Mouse (Mus musculus) CH12.LX (cell line): ENCODE measurements around the gene Hist1h2bg. TPM values are rescaled to one million over a fixed set of nuclear protein-coding genes. Genes with fewer than 3 reads are reported as not detected.
A peak's percentile ranks its signal among the peaks of the same experiment; 100 is the strongest.

Source experiments
- DNase-seq: peaks from one replicate; pipeline ENCODE4 v3.0.0-alpha.2; 2013; ENCODE audit errors: extremely low read depth
- H3K27ac ChIP-seq: 2 replicates; pipeline ENCODE4 v1.5.1; 2012; ENCODE audit warnings: low read depth, mild to moderate bottlenecking, control low read depth, moderate library complexity; ENCODE audit not compliant: insufficient read depth
- H3K27me3 ChIP-seq: replicated peaks from 2 replicates; pipeline ENCODE3; 2012; ENCODE audit warnings: inconsistent platforms
- H3K36me3 ChIP-seq, 2 experiments: replicated peaks in 1 of 2; 2 replicates each; pipeline versions ENCODE3 to v1.6.1; 2012; ENCODE audit warnings: inconsistent platforms in 1 of 2, low read length in 1 of 2, mild to moderate bottlenecking in 1 of 2, mixed read lengths in 1 of 2, moderate library complexity in 1 of 2; ENCODE audit not compliant: control insufficient read depth in 1 of 2, insufficient read depth in 1 of 2
- H3K4me1 ChIP-seq, 2 experiments: 2 replicates each; pipeline ENCODE4 v1.6.1; 2012; ENCODE audit warnings: inconsistent platforms in 1 of 2, moderate library complexity in 1 of 2; ENCODE audit not compliant: insufficient read depth in 2 of 2, control insufficient read depth in 1 of 2
- H3K4me2 ChIP-seq: 2 replicates; pipeline ENCODE4 v1.6.1; 2012; ENCODE audit warnings: low read depth, mild to moderate bottlenecking, control low read depth; ENCODE audit not compliant: poor library complexity, insufficient read depth, severe bottlenecking
- H3K4me3 ChIP-seq, 3 experiments: fragments of 150-350 bp in 1 of 3; sonication (generic) in 1 of 3; replicated peaks in 1 of 3; 2 replicates each; pipeline versions ENCODE3 to v1.5.1; 2011 to 2012; ENCODE audit warnings: low read depth in 2 of 3, low read length in 2 of 3, mild to moderate bottlenecking in 2 of 3, moderate library complexity in 2 of 3, control low read depth in 1 of 3, improper control_type of control experiment in 1 of 3, inconsistent platforms in 1 of 3, mixed read lengths in 1 of 3; ENCODE audit not compliant: poor library complexity in 1 of 3
- H3K79me2 ChIP-seq: replicated peaks from 2 replicates; pipeline ENCODE4 v1.6.1; 2012; ENCODE audit warnings: mild to moderate bottlenecking, moderate library complexity; ENCODE audit not compliant: control insufficient read depth, poor library complexity, insufficient read depth, severe bottlenecking; ENCODE audit errors: extremely low read depth
- H3K9ac ChIP-seq: 2 replicates; pipeline ENCODE4 v1.6.1; 2012; ENCODE audit warnings: low read depth, mild to moderate bottlenecking, control low read depth, moderate library complexity; ENCODE audit not compliant: insufficient read depth
- H3K9me3 ChIP-seq: replicated peaks from 2 replicates; pipeline ENCODE3; 2012; ENCODE audit warnings: low read length, inconsistent platforms, mixed read lengths
- BHLHE40 ChIP-seq: IDR thresholded peaks from 2 replicates; pipeline ENCODE4 v1.6.1; 2011; ENCODE audit warnings: mild to moderate bottlenecking, low read depth, low read length, improper control_type of control experiment
- CHD2 ChIP-seq: IDR thresholded peaks from 2 replicates; pipeline ENCODE4 v1.6.1; 2011; ENCODE audit warnings: low read length, improper control_type of control experiment
- E2F4 ChIP-seq: IDR thresholded peaks from 2 replicates; pipeline ENCODE4 v1.6.1; 2011; ENCODE audit warnings: low read depth, low read length, improper control_type of control experiment; ENCODE audit not compliant: insufficient replicate concordance
- ELF1 ChIP-seq: IDR thresholded peaks from 2 replicates; pipeline ENCODE4 v1.6.1; 2014; ENCODE audit warnings: low read depth, mild to moderate bottlenecking, inconsistent platforms, low read length, improper control_type of control experiment
- EP300 ChIP-seq: IDR thresholded peaks from 2 replicates; pipeline ENCODE4 v1.6.1; 2011; ENCODE audit warnings: low read length, improper control_type of control experiment
- HCFC1 ChIP-seq: IDR thresholded peaks from 2 replicates; pipeline ENCODE4 v1.6.1; 2012; ENCODE audit warnings: low read depth, mild to moderate bottlenecking, inconsistent platforms, low read length, improper control_type of control experiment
- IRF4 ChIP-seq: IDR thresholded peaks from 2 replicates; pipeline ENCODE4 v1.6.1; 2014; ENCODE audit warnings: low read depth, mild to moderate bottlenecking, inconsistent platforms, low read length, improper control_type of control experiment
- JUND ChIP-seq: conservative IDR thresholded peaks from 2 replicates; pipeline ENCODE4 v1.6.1; 2011; ENCODE audit warnings: low read depth, low read length, improper control_type of control experiment
- KAT2A ChIP-seq: IDR thresholded peaks from 2 replicates; pipeline ENCODE4 v1.6.1; 2012; ENCODE audit warnings: low read length, improper control_type of control experiment, inconsistent platforms; ENCODE audit not compliant: insufficient replicate concordance
- MAFK ChIP-seq: IDR thresholded peaks from 2 replicates; pipeline ENCODE4 v1.6.1; 2011; ENCODE audit warnings: low read length, improper control_type of control experiment; ENCODE audit not compliant: insufficient replicate concordance
- MAX ChIP-seq: IDR thresholded peaks from 2 replicates; pipeline ENCODE4 v1.6.1; 2011; ENCODE audit warnings: low read length, improper control_type of control experiment
- MXI1 ChIP-seq: IDR thresholded peaks from 2 replicates; pipeline ENCODE4 v1.6.1; 2011; ENCODE audit warnings: mild to moderate bottlenecking, low read depth, low read length, improper control_type of control experiment
- MYC ChIP-seq: IDR thresholded peaks from 2 replicates; pipeline ENCODE4 v1.6.1; 2011; ENCODE audit warnings: low read depth, mild to moderate bottlenecking, improper control_type of control experiment, low read length
- NELFE ChIP-seq: IDR thresholded peaks from 2 replicates; pipeline ENCODE4 v1.6.1; 2011; ENCODE audit warnings: low read depth, low read length, improper control_type of control experiment
- POLR2A ChIP-seq: IDR thresholded peaks from 2 replicates; pipeline ENCODE4 v1.6.1; 2011; ENCODE audit warnings: low read depth, mild to moderate bottlenecking, improper control_type of control experiment, low read length
- POLR2AphosphoS2 ChIP-seq: IDR thresholded peaks from 2 replicates; pipeline ENCODE4 v1.6.1; 2011; ENCODE audit warnings: low read depth, low read length, improper control_type of control experiment
- RAD21 ChIP-seq: IDR thresholded peaks from 2 replicates; pipeline ENCODE4 v1.6.1; 2011; ENCODE audit warnings: low read depth, mild to moderate bottlenecking, low read length, improper control_type of control experiment, moderate library complexity
- SIN3A ChIP-seq: IDR thresholded peaks from 2 replicates; pipeline ENCODE4 v1.6.1; 2012; ENCODE audit warnings: low read length, improper control_type of control experiment, inconsistent platforms
- SMC3 ChIP-seq: IDR thresholded peaks from 2 replicates; pipeline ENCODE4 v1.6.1; 2011; ENCODE audit warnings: low read depth, low read length, improper control_type of control experiment
- TBP ChIP-seq: conservative IDR thresholded peaks from 2 replicates; pipeline ENCODE4 v1.6.1; 2011; ENCODE audit warnings: low read depth, low read length, improper control_type of control experiment
- TCF12 ChIP-seq: IDR thresholded peaks from 2 replicates; pipeline ENCODE4 v1.6.1; 2014; ENCODE audit warnings: low read depth, mild to moderate bottlenecking, inconsistent platforms, low read length, improper control_type of control experiment
- UBTF ChIP-seq: IDR thresholded peaks from 2 replicates; pipeline ENCODE4 v1.6.1; 2012; ENCODE audit warnings: low read depth, mild to moderate bottlenecking, inconsistent platforms, low read length, improper control_type of control experiment, moderate library complexity
- USF1 ChIP-seq: IDR thresholded peaks from 2 replicates; pipeline ENCODE4 v1.6.1; 2014; ENCODE audit warnings: low read depth, mild to moderate bottlenecking, inconsistent platforms, low read length, improper control_type of control experiment
- ZC3H11A ChIP-seq: IDR thresholded peaks from 2 replicates; pipeline ENCODE4 v1.6.1; 2012; ENCODE audit warnings: low read depth, mild to moderate bottlenecking, inconsistent platforms, low read length, improper control_type of control experiment
- ZMIZ1 ChIP-seq: IDR thresholded peaks from 2 replicates; pipeline ENCODE4 v1.6.1; 2012; ENCODE audit warnings: low read depth, mild to moderate bottlenecking, inconsistent platforms, low read length, improper control_type of control experiment
- ZNF384 ChIP-seq: IDR thresholded peaks from 2 replicates; pipeline ENCODE4 v1.6.1; 2012; ENCODE audit warnings: low read depth, low read length, improper control_type of control experiment, inconsistent platforms
- dilution Hi-C: fragments of 300-500 bp; cut with MboI; formaldehyde crosslinking; loops from 2 replicates; pipeline ENCODE4 v1.14.3; 2020; ENCODE audit warnings: low sequenced_read_pairs; ENCODE audit not compliant: extremely low pct_unique_long_range_greater_than_20kb, extremely low pct_ligation_motif_present
- in situ Hi-C: fragments of 300-500 bp; cut with MboI; formaldehyde crosslinking; loops from 3 replicates; pipeline ENCODE4 v1.14.3; 2019; ENCODE audit warnings: low sequenced_read_pairs, low pct_ligation_motif_present, low pct_unique_long_range_greater_than_20kb, mixed read lengths
- polyA plus RNA-seq: library from polyadenylated mRNA; unstranded; fragments of >175 nt; gene quantifications from 2 replicates; pipeline ENCODE4 v1.2.1, GENCODE M21; 2012; ENCODE audit warnings: low read depth; ENCODE audit not compliant: insufficient read length
- total RNA-seq, 2 experiments: library from RNA; depleted of rRNA; stranded (reverse); fragments of 300-350 nt in 1 of 2; fragments of >200 nt in 1 of 2; gene quantifications; 2 replicates each; pipeline ENCODE4 v1.2.3; 2012 to 2014

The Hist1h2bg gene
- total and polyA plus RNA-seq, 3 experiments: 9.4 to 3,252 (median 136) TPM

DNA sequence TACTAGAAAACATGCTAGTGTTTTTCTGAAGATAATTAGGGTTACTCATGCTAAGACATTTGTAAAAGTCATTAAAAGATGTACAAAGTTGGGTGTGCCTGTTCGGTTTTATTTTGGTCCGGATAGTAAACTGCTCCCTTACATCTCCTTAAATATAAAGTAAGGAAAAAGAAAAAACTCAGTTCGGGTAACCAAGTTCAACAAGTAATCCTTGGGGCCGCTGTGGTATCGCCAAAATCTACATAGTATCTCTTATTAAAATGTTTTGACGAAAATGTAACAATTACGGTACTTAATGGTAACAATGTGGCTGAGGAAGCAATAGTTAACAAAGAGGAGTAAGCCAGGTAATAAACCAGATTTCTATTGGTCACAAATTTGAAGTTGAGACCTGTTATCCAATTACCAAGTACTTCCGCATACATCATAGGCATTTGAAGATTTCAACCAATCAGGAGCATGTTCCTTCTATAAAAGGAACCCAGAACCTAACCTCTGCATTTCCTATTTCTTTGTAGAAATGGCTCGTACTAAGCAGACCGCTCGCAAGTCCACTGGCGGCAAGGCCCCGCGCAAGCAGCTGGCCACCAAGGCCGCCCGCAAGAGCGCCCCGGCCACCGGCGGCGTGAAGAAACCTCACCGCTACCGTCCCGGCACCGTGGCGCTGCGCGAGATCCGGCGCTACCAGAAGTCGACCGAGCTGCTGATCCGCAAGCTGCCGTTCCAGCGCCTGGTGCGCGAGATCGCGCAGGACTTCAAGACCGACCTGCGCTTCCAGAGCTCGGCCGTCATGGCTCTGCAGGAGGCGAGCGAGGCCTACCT lies 27.0 kb upstream of the Hist1h2bg start, which contains the start of gene Hist1h3f:
Gene Hist1h3f, plus strand, starts transcription at position 88 of the 822 bp plus-strand sequence.
- Histone ChIP-seq H3K4me3 (peak within 1 kb of the TSS; percentile 50 to 72 (median 51)), H3K27ac (peak within 1 kb of the TSS; percentile 97), H3K9me3 (no peaks in the 10 kb centered on the region), H3K4me2 (peak within 1 kb of the TSS; percentile 84), H3K9ac (peak within 1 kb of the TSS; percentile 97), H3K4me1 (peaks cover 0 to 19% of the 10 kb centered on the region in 2 experiments; a peak in 2 of 4 replicates), H3K79me2 (no peaks in the 10 kb centered on the region), H3K36me3 (no peaks in the 10 kb centered on the region), H3K27me3 (no peaks in the 10 kb centered on the region)
- in situ Hi-C loops: no loop called here
- no peak for TF ChIP-seq ZNF384
- no peak for TF ChIP-seq RAD21
- peak; percentile 71; the same call in 1 of the 2 replicates for TF ChIP-seq E2F4
- TF ChIP-seq TCF12: peak; percentile 80
- TF ChIP-seq IRF4: peak; percentile 8; the same call in 1 of the 2 replicates
- no peak for TF ChIP-seq ZC3H11A
- no peak for TF ChIP-seq USF1
- peak; percentile 99 for TF ChIP-seq TBP
- TF ChIP-seq ZMIZ1: peak; percentile 99
- TF ChIP-seq POLR2AphosphoS2: peak; percentile 99
- TF ChIP-seq POLR2A: peak; percentile 98
- TF ChIP-seq CHD2: peak; percentile 93
- peak; percentile 54; the same call in 1 of the 2 replicates for TF ChIP-seq JUND
- TF ChIP-seq SIN3A: no peak
- TF ChIP-seq MAX: 0 out of 2 replicates have a peak, but pooled peaks have one; percentile 8
- TF ChIP-seq SMC3: no peak
- 0 out of 2 replicates have a peak, but pooled peaks have one; percentile 7 for TF ChIP-seq MAFK
- TF ChIP-seq BHLHE40: no peak
- peak; percentile 31; the same call in 1 of the 2 replicates for TF ChIP-seq MXI1
- TF ChIP-seq MYC: peak; percentile 82
- 0 out of 2 replicates have a peak, but pooled peaks have one; percentile 67 for TF ChIP-seq KAT2A
- peak; percentile 99 for TF ChIP-seq ELF1
- TF ChIP-seq EP300: no peak
- TF ChIP-seq UBTF: peak; percentile 90
- peak; percentile 100 for TF ChIP-seq NELFE
- peak; percentile 79 for TF ChIP-seq HCFC1
- dilution Hi-C loops: no loop called here
- peak; percentile 94 for DNase-seq
